Mouse (Mus musculus) erythroid progenitor cell, adult 5-6 weeks (primary cell): ENCODE measurements around the gene Immp2l. TPM values are rescaled to one million over a fixed set of nuclear protein-coding genes. Genes with fewer than 3 reads are reported as not detected.

Experiments used
- ATAC-seq: replicated peaks from 2 replicates; pipeline ENCODE4 v1.8.0; 2016; ENCODE audit warnings: moderate number of reproducible peaks, mild to moderate bottlenecking, moderate TSS enrichment, inconsistent platforms; ENCODE audit not compliant: poor library complexity, low FRiP score, severe bottlenecking
- total RNA-seq, 2 experiments: library from RNA; stranded (forward) in 1 of 2; stranded (reverse) in 1 of 2; fragments of 150-400 nt in 1 of 2; fragments of 186-747, 209-891 nt in 1 of 2; gene quantifications; 2 replicates each; pipeline versions ENCODE4 v1.2.3 to v1.2.4; 2015 to 2017; ENCODE audit warnings: low replicate concordance in 2 of 2

Immp2l gene
- total RNA-seq, 2 experiments from 2014 or later = 5.2 TPM; not detected in 1

DNA sequence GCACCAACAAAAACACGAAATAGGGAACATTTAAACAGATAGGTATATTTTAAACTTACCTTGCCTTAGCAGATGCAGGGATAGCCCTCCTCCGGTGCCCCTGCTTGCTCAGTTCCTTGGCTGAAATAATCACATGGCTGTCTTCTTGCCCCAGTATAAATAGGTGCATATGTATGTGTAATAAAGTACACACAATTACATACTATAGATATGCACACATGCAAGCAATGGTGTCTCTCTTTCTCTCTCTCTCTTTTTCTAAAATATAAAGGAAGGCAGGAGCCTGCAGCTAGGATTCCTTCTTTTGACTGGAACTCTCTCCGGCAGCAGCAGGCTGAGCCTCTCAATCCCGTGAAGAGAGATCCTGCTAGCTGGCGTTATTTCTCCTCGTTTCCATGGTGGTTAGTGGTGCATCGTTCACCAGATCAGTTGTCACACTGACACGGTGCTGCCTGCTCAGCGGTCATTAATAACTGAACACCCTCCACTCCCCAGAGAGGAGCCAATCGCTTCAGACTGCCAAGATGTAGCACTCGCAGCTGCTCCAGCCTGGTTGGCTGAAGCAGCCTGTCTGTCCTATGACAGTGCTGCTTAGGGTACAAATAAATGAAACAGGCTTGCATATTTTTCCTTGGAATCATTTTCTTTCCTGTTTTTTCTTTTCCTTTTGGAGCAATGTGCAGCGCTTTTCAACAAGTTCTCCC lies 461.8 kb downstream of the Immp2l start:
- no peak for ATAC-seq

DNA sequence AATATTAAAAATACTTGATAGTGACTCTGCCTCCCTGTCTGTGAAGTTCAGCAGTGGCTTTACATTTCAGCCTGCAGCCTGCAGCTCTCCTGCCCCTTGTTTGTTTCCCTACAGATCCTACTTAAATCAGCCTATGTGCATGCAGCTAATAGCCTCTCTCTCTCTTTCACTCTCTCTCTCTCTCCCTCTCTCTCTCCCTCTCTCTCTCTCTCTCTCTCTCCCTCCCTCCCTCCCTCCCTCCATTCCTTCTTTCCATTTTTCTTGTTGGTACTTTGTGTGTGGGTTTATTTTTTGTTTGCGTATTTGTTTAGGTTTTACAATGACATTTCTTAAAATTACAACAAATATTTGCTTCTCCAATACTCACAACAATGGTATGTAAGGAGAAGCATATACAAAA lies 462.4 kb downstream of the Immp2l start, which contains the start of gene Lrrn3:
Lrrn3 (minus strand) TSS at position 101 of the 400 bp plus-strand sequence.
- no peak for ATAC-seq

DNA sequence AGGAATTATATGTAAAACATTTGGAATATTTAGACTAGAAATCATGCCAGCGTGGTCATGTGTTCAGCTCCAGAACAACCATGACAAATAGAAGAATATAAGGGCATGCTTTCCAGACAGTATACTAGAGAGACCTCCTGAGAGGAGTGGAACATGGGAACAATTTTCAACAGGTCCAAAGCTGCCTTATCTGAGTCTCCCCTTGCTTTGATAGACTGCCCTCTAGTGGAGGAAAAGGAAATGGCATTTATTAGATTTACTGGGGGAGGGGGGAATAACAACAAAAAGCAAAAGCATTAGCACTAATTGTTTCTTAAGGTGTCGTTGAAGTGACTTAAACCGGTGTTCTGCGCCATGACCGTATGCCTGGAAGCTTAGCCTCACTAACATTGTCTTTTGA lies 463.1 kb downstream of the Immp2l start:
- no peak for ATAC-seq

DNA sequence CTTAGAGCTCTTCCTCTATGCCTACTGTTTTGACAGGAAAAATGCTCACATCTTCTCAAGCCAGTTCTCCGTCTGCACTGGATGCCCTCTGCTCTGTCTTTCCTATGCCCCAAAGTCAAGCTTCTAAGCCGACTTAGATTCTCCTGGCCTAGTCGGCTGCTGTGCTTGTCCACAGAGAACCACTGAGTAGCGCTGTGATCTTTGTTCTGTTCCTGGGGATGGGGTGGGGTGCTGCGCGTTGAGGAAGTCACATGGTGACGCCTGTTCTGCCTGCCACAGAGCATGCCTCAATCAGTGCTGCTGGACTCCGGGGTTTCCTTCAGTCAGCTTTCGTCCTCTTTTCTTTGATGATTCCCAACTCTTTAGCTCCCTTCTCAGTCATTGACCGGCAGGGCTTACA lies 470.7 kb downstream of the Immp2l start:
- no peak for ATAC-seq

DNA sequence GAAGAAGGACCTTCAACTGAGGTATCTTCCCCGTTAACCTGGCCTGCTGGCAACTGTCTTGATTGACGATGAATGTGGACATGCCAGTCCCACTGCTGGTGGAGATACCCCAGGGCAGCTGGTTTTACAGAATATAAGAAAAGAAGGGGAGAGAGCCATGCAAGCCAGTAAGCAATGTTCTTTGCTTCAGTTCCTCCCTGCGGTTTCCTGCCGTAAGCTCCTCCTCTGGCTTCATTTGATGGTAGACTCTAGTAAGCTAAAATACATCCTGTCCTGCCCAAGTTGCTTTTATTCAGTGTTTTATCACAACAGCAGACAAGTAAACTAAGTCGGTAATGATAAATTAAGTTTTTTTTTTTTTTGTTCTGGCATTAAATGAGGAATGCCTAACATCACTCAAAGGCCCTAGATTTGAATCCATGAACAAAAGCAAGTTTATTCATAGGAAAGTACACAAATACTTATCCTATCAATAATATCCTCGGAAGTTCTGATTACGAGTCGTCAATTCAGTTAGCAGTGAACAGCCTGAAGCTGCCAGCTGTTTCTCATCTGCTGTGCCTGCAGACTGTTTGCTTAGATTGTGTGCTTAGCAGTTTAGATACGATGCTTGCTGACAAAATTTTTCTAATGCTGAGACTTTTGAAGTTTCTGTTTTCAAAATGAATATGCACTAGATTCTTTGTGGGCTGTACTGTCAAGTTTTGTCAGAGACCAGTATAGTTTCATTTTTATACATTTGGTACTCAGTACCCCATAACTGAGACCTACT lies 476.3 kb downstream of the Immp2l start:
- no peak for ATAC-seq

DNA sequence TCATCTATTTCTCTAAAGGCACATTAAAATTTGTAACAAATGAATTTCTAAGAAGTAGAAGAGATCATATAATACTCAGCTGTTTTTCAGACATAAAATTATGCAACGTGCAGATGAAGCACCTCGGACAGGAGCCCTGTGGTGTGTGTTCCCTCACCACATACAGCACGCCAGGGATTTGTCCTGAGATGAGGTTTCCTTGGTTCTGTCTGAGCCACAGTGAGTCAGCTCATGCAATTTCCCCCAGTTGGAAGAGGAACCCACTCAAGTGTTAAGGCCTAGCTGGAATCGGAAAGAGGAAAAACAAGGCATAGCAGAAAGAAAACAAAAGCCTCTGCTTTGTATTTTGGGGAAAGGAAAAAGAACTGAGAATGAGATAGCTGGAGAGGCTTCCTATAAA lies 484.7 kb downstream of the Immp2l start:
- ATAC-seq = no peak

DNA sequence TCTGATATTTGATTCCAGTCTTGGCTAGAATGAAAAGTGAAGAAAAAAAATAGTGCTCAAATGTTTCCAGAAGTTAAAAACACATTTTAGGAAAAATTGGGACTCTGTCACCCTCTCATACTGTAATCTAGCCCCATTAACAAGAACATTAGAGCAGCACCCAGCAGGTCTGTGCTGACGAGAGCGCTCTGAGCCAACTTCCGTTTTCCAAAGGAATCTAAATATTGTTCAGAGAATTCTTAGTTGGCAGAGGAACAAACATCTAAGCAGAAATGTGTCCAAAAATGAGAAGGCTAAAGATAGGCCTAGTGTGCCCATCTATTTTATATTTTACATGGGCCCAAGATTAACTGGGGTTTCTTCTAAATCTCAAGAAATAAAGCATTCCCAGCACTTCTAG lies 486.7 kb downstream of the Immp2l start:
- ATAC-seq = no peak

DNA sequence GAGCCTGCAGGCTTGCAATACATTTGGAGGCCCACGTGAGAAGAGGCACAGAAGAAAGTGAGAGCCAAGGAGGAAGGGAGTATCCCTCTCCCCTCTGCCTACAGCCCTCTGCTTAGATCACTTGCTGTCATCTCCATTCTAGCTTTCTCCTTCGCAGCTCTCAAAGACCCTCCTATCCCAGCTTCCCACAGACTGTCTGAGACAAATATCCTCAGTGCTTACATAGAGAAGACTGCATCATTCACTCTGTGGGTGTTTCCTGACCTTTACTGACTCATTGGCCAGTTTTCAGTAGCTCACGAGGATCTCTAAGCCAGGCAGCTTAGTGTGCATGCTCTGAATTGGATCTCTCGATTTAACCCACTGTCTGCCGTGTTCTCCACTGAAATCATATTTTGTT lies 495.0 kb downstream of the Immp2l start:
- ATAC-seq = no peak

DNA sequence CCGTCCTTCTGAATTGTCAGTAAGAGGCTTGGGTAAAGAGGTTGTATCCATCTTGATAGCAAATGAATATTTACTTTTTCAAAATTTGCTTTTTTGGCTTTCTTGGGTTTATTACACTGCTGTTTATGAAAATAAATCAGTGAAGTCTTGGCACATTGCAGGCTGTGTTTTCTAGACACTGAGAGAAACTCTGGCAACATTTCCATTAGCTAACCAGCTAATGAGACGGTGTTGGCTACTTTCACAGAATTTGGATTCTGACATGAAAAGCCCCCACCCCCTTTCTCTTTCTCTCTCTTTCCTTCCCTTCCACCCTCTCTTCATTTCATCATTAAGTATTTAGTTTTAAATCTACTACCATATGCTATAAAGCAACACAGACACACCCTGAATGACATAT lies 496.4 kb downstream of the Immp2l start:
- ATAC-seq = no peak

DNA sequence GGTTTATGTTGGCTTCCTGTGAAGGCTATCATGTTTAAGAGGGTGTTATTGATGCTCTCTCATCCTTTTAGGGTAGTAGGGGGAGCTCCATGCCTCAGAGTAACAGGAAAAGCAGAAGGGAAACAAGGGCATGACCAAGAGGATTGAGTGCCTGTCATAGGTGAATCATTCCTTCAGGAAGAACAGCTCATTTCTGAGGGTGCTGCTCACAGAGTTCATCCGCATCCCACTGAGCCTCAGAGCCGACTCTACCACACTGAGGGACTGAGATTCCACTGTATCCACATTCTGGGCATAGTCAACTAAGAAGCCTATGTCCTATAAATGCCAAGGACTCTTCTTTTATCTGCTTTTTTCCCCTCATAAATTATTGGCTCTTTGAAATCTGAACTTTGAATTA lies 497.8 kb downstream of the Immp2l start:
- ATAC-seq = no peak

DNA sequence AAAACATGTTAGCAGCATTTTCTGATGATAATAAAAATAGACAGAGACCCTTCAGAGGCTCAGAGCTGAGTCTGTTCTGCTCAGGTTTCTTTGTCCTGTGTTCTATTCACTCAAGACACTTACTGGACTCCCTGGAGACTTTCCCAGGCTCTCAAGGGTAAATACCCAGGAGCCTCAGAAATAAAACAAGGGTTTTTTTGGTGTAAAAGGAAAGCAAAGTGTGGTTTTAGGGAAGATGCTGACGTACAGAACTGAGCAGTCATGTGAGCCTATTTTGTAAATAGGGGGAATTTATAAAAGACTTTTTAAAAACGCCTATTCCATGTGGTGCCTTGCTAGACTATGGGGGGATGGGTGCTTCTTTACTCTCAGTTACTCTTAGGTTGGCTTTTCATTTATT lies 502.8 kb downstream of the Immp2l start:
- ATAC-seq = no peak

DNA sequence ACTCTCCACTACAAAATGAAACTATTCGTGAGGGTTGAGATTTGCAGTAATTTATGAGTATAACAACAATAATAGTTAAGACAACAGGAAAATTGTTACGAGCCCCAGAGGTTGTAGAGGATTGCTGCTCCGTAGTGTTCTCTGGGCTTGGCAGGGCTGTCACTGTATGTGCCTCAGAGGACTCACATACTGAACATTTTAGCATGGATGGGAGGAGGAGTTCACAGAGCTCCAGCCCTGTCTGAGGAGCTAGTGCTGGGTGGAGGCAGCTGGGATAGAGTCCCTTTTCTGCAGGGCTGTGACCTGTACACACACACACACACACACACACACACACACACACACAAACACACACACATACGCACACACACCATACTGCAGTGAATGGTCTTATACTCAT lies 504.5 kb downstream of the Immp2l start:
- no peak for ATAC-seq

DNA sequence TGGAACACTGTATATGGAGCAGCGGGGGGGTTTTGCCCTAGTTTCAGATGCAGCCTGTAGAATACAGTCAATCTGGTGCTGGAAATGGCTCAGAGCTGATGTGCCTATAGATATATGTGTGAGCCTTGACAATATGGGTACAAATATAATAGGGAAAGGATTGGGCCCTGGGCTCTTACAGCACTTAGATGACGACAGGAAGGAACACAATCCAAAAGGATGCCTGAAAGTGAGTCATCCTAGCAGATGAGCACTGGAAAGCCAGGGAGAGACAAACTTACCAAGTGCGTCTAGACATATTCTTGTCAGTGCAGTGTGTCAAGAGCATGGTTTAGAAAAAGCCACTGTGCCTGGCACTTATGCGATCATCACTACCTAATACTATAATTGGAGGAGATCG lies 516.1 kb downstream of the Immp2l start:
- no peak for ATAC-seq

DNA sequence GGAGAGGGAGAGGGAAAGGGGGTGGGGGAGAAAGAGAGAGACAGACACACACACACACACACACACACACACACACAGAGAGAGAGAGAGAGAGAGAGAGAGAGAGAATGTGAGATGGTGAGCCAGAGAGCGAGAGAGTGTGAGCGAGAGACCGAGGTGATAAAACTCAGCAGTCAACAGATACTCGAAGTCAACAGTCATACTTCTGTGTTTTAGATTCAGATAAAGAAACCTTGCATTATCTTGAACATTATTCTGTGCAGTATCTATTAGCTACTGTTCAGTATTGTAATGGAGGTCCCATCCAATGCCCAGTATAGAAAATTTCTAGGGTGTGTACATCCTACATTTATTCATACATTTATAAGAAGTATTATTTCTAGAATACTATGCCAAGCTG lies 527.7 kb downstream of the Immp2l start:
- ATAC-seq = no peak

DNA sequence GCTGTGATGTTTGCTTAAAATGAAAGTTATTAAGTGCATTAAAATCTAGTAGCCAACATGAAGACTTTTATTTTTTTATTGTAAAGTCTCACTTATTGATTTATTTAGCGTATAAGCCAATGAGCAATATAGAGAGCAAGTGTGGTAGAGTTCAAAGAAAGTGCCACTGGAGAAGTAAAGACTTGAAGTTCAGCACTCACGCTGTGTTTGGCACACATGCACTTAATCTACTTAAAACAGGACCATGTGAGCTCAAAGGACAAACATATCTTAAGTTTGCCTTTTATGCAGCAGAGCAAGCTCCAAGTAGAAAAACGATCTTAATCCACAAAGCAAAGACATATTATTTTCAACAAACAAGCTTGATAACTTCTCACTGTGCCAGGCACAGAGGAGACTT lies 533.9 kb downstream of the Immp2l start:
- ATAC-seq = no peak

DNA sequence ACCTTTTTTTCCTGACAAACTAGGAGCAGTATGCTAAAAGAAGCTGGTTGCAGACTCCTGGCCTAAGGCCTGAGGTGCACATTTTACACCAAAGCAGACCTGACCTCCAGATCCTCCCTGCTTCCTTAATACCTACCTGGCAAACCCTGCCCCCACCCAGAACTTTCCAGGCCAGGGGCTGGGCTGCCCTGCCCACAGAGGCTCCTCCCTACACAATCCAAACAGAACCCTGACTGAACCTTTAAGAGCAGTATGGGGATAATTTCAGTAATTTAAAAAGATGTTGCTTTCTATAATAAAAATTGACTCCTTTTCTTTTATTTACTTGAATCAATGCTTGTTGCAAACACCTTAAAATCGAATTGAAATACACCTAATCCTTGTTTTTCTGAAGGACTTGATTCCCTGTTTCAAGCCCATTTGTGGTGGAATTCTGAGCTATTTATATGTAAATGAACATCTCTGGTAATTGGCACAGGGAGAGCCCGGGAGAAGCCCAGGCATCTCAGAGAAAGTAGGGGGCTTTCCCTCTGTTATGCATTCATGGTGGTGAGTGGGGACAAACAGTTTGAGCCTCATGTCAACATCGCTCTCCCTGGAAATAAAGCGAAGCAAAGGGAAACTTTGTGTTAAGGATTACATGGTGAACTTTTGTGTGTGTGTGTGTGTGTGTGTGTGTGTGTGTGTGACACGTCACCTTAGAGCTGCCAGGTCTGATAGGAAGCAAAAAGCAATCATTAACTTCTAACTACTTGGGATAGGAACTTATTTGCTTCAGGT lies 535.3 kb downstream of the Immp2l start:
- no peak for ATAC-seq

DNA sequence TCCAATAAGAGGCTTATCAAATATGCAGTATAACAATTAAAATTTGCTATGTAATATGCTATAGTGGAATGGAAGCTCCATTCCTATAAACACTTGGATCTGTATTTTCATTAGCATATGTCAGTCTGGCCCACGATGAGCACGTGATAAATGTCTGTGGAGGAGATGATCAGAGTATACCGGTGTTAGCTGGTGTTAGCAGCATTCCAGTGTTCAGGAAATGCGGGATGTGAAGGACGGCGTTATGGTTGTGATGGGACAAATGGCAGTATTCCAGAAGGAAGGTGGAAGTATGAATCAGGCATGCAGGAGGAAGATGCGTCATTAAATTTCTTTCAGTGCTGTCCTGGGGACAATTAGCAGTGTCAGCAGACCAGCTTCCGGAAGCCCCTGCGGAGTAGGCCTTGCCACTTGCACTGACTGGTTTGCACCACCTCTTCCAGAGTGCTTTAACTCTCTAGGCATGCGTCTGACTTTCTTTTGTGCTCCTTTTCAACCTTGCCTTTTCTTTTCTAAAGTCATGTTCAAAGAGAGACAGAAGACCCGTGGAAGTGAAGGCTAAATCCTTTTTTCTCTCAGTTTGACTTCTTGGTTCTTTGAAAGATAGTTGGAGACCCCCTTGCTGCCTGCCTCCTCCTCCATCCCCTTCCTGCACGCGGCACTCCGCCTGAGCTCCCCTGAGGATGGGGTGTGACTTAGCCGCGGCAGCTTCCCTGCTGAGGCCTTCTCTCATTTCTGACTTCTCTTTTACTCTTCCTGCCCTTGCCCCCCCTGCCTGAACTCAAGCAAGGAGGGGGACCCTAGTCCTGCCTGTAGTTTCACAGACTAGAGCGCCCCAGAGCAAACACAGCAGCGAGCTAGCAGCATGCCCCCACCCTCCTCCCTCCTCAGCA lies 541.9 kb downstream of the Immp2l start:
- ATAC-seq = no peak

DNA sequence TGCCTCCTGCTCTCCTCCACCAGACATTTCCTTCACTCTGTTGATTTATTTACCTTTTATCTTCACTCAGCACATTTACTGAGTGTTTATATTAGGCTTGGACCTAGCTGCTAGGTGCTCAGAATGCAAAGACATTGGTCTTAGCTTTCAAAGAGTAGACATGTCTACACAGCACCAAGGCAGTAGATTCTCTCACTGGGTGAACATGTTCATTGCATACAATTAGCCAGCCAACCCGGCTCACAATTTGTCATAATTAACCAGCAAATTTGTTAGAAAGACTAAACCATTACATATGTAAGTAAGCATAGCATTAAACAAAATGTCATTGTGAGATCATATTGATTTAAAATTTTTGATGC lies 542.5 kb downstream of the Immp2l start:
- no peak for ATAC-seq

DNA sequence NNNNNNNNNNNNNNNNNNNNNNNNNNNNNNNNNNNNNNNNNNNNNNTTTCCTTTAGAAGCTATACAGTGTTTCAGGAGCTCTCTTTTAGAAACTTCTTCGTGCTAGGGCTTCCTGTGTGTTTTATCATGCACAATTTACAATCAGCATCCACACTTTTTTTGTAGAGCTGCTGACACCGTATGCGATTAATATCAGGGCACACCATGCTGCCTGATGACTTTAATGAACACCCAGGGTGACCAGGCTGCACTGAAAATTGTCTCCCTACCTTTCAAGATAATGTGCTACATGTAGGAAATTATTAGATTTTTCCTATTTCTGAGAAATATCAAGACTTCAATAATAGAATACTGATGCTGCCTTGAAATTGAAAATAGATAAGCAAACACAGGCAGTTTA lies 549.9 kb downstream of the Immp2l start:
- ATAC-seq = no peak

DNA sequence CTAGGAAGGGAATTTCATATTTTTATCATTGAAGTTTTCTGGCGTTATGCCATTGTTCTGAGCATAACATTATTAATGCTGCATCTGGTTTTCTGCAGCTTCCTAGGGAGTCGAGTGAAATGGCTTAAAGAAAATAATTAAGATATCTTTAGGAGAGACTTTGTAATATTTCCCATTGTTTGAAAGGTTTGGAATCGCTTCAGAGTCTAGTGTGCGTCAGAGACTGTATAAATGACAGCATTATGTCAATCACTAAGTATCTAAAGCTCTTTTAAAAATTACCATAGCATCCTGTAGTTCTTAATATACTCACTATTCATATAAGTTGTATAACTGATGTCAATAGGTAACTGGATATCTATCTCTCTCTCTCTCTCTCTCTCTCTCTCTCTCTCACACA lies 551.3 kb downstream of the Immp2l start:
- no peak for ATAC-seq
